In genomic region chr14:17402751-17403479, GRCm38 (mm10) we compare ENCODE assay signal across 9 mouse cellular contexts.
DNase-seq lines count a peak whose midpoint lies in the region; ATAC-seq and TF ChIP-seq lines count a peak whose summit lies in the region.
"Had no signal": no experiment of that assay in that cellular context is flagged by ENCODE, and none has a peak within 500 bp of the region (broad histone marks: within the 10 kb centered on the region; RNA-seq: fewer than 3 reads in every experiment).

No protein-coding gene starts in this region.

- no peak overlapping the region for H3K4me2 ChIP-seq in forebrain, embryonic 12.5 days
- H3K4me2 ChIP-seq in limb, embryonic 11.5 days (ENCODE audit: low read depth, severe bottlenecking): no peak overlapping the region
- H3K4me2 ChIP-seq in midbrain, postnatal 0 days (ENCODE audit: low read depth, low read length, poor library complexity, severe bottlenecking): no peak overlapping the region

- 51% methylated on average over 7 of the region's 7 CpGs for WGBS in spleen, adult 2 months
- 41% methylated on average over 7 of the region's 7 CpGs for WGBS in forebrain, embryonic 12.5 days
- WGBS in limb, embryonic 11.5 days: 36% methylated on average over 7 of the region's 7 CpGs
- WGBS in midbrain, postnatal 0 days: 41% methylated on average over 7 of the region's 7 CpGs

- no peak overlapping the region for H3K4me3 ChIP-seq in spleen, adult 2 months (ENCODE audit: extremely low read depth, insufficient read depth, insufficient read length)
- H3K4me3 ChIP-seq in forebrain, embryonic 12.5 days (replicated peaks): no peak overlapping the region
- no peak overlapping the region for H3K4me3 ChIP-seq in limb, embryonic 11.5 days (ENCODE audit: low read depth, low read length)
- H3K4me3 ChIP-seq in midbrain, postnatal 0 days (ENCODE audit: low read depth, low read length): no peak overlapping the region
- H3K4me3 ChIP-seq: erythroblast, embryonic 14.5 days had no signal

- no peak overlapping the region for H3K27ac ChIP-seq in spleen, adult 2 months (ENCODE audit: insufficient read depth, low read length)
- no peak overlapping the region for H3K27ac ChIP-seq in forebrain, embryonic 12.5 days
- no peak overlapping the region for H3K27ac ChIP-seq in limb, embryonic 11.5 days (replicated peaks; ENCODE audit: low read depth, low read length)
- H3K27ac ChIP-seq in midbrain, postnatal 0 days (ENCODE audit: low read depth, low read length): no peak overlapping the region

- no peaks in the 10 kb centered on the region for H3K9me3 ChIP-seq in forebrain, embryonic 12.5 days
- no peaks in the 10 kb centered on the region for H3K9me3 ChIP-seq in limb, embryonic 11.5 days (ENCODE audit: control insufficient read depth, low read length)
- no peaks in the 10 kb centered on the region for H3K9me3 ChIP-seq in midbrain, postnatal 0 days (ENCODE audit: low read length)

- no peaks in the 10 kb centered on the region for H3K27me3 ChIP-seq in spleen, adult 2 months (ENCODE audit: control insufficient read depth, insufficient read depth, low read length)
- H3K27me3 ChIP-seq in forebrain, embryonic 12.5 days: no peaks in the 10 kb centered on the region
- H3K27me3 ChIP-seq in limb, embryonic 11.5 days (ENCODE audit: control insufficient read depth, insufficient read depth, low read length): no peaks in the 10 kb centered on the region
- no peaks in the 10 kb centered on the region for H3K27me3 ChIP-seq in midbrain, postnatal 0 days (ENCODE audit: insufficient read depth, low read length)

- no peak overlapping the region for H3K9ac ChIP-seq in forebrain, embryonic 12.5 days
- no peak overlapping the region for H3K9ac ChIP-seq in limb, embryonic 11.5 days (ENCODE audit: low read length)
- no peak overlapping the region for H3K9ac ChIP-seq in midbrain, postnatal 0 days (replicated peaks; ENCODE audit: low read length, poor library complexity, severe bottlenecking)

- H3K36me3 ChIP-seq in spleen, adult 2 months (ENCODE audit: control insufficient read depth, insufficient read depth, low read length): no peaks in the 10 kb centered on the region
- H3K36me3 ChIP-seq in forebrain, embryonic 12.5 days (replicated peaks): no peaks in the 10 kb centered on the region
- H3K36me3 ChIP-seq in limb, embryonic 11.5 days (ENCODE audit: control insufficient read depth, insufficient read depth, low read length): no peaks in the 10 kb centered on the region; the same call in 1 of the 2 replicates
- H3K36me3 ChIP-seq in midbrain, postnatal 0 days (ENCODE audit: insufficient read depth, low read length): no peaks in the 10 kb centered on the region

- DNase-seq in spleen, adult 2 months (ENCODE audit: low read depth in 1 of 2, low spot score in 2 of 2): peak; percentile 17 to 27
- no peak for DNase-seq in spleen, adult 12 weeks (ENCODE audit: low spot score)
- DNase-seq in brain, adult 2 months (ENCODE audit: low read depth, low spot score): peak; percentile 80
- peak; percentile 56 for DNase-seq in induced T-regulatory cell, adult 2 months (ENCODE audit: low read depth)
- peak; percentile 67 for DNase-seq in limb, embryonic 11.5 days (ENCODE audit: low spot score)
- DNase-seq in midbrain, postnatal 0 days (ENCODE audit: low spot score): peak; percentile 87
- peak; percentile 40 for DNase-seq in thymus, postnatal 14 days

- peak; percentile 36; the same call in 1 of the 2 replicates for TF ChIP-seq CTCF in spleen, adult 2 months (IDR thresholded peaks at IDR 0.05; ENCODE audit: extremely low read depth, insufficient read depth, insufficient read length, insufficient replicate concordance)
- peak; percentile 89 for TF ChIP-seq CTCF in midbrain, postnatal 0 days (IDR thresholded peaks at IDR 0.05)

- TF ChIP-seq POLR2A in spleen, adult 2 months (IDR thresholded peaks at IDR 0.05; ENCODE audit: low read depth, low read length): no peak

- no peaks in the 10 kb centered on the region for H3K4me1 ChIP-seq in spleen, adult 2 months (ENCODE audit: control insufficient read depth, insufficient read depth, insufficient read length)
- H3K4me1 ChIP-seq in forebrain, embryonic 12.5 days: no peaks in the 10 kb centered on the region
- H3K4me1 ChIP-seq in limb, embryonic 11.5 days (ENCODE audit: control insufficient read depth, insufficient read depth, low read length): no peaks in the 10 kb centered on the region; the same call in 1 of the 2 replicates
- no peaks in the 10 kb centered on the region for H3K4me1 ChIP-seq in midbrain, postnatal 0 days (ENCODE audit: insufficient read depth, low read length)

- peak; percentile 86 for ATAC-seq in forebrain, embryonic 12.5 days (ENCODE audit: low FRiP score)
- ATAC-seq in limb, embryonic 11.5 days (ENCODE audit: insufficient number of reproducible peaks, low FRiP score, low TSS enrichment, low read depth): peak; percentile 75
- peak; percentile 86 for ATAC-seq in midbrain, postnatal 0 days (ENCODE audit: low FRiP score)
